Mouse (Mus musculus): ENCODE measurements around the gene Jdp2.

GRCm38 (mm10) chr12:85687217-85687533 lies 88.3 kb downstream of the Jdp2 start:
- TF ChIP-seq CTCF (IDR thresholded peaks at IDR 0.05; ENCODE audit: low read depth, low read length) (no peak), POLR2A (IDR thresholded peaks at IDR 0.05; ENCODE audit: extremely low read depth, insufficient read depth, low read length) (no peak)

All from liver, adult 2 months (tissue).